Mouse (Mus musculus) layer of hippocampus, adult 9-11 months (tissue): ENCODE results near the gene Wdr48.

Source experiments
- DNase-seq: peaks from one replicate; pipeline ENCODE4 v3.0.0; 2022

Gene Wdr48

GRCm38 (mm10) chr9:119894339-119895009 is at the start of gene Wdr48:
TSS of gene Wdr48 (plus strand) at chr9:119894878.
- DNase-seq: peak; percentile 98

GRCm38 (mm10) chr9:119847187-119847586 is 47.5 kb upstream of the Wdr48 start:
- no peak for DNase-seq

GRCm38 (mm10) chr9:119848671-119849070 is 46.0 kb upstream of the Wdr48 start:
- DNase-seq: no peak

- no peak for DNase-seq
These were observed 45.5 kb upstream of the Wdr48 start for GRCm38 (mm10) chr9:119849214-119849613.

- peak; percentile 30 for DNase-seq
These were observed 42.2 kb upstream of the Wdr48 start for GRCm38 (mm10) chr9:119852347-119853030.

GRCm38 (mm10) chr9:119853071-119853846 is 41.4 kb upstream of the Wdr48 start:
- DNase-seq: no peak

- no peak for DNase-seq
These were observed 40.5 kb upstream of the Wdr48 start for GRCm38 (mm10) chr9:119854170-119854569.

- DNase-seq: no peak
These were observed 7.4 kb upstream of the Wdr48 start for GRCm38 (mm10) chr9:119887144-119887901.

- DNase-seq: no peak
These were observed 5.8 kb upstream of the Wdr48 start for GRCm38 (mm10) chr9:119888843-119889246.

- DNase-seq: no peak
These were observed 5.2 kb upstream of the Wdr48 start for GRCm38 (mm10) chr9:119889446-119889845.

GRCm38 (mm10) chr9:119890692-119891091 is 4.0 kb upstream of the Wdr48 start:
- peak; percentile 32 for DNase-seq

- DNase-seq: no peak
These were observed 797 bp upstream of the Wdr48 start for GRCm38 (mm10) chr9:119893881-119894280.

GRCm38 (mm10) chr9:119895040-119895721 is 503 bp downstream of the Wdr48 start:
- peak; percentile 10 for DNase-seq

GRCm38 (mm10) chr9:119899446-119899845 is 4.8 kb downstream of the Wdr48 start:
- no peak for DNase-seq

GRCm38 (mm10) chr9:119902410-119903151 is 7.9 kb downstream of the Wdr48 start:
- DNase-seq: no peak

GRCm38 (mm10) chr9:119908708-119909107 is 14.0 kb downstream of the Wdr48 start:
- DNase-seq: no peak

GRCm38 (mm10) chr9:119909931-119910330 is 15.3 kb downstream of the Wdr48 start:
- DNase-seq: peak; percentile 55

- DNase-seq: no peak
These were observed 18.6 kb downstream of the Wdr48 start for GRCm38 (mm10) chr9:119913087-119913838.

GRCm38 (mm10) chr9:119919858-119920257 is 25.2 kb downstream of the Wdr48 start:
- no peak for DNase-seq

GRCm38 (mm10) chr9:119923462-119923861 is 28.8 kb downstream of the Wdr48 start:
- no peak for DNase-seq
